Mouse (Mus musculus) Muller cell, postnatal 12 days (primary cell): ENCODE measurements at regions not wholly inside any gene's neighbourhood (a gene's known extent, or its start where the extent isn't known, plus 50 kb on each side); places are given as distances from the start of the nearest gene placed in this dataset.

Source experiments
- DNase-seq: peaks from one replicate; pipeline ENCODE4 v3.0.0-alpha.2; 2015; ENCODE audit errors: inconsistent ontology term

- no peak for DNase-seq
Observed at GRCm38 (mm10) chr1:19290098-19290497, 81.4 kb downstream of the Tfap2b start.

DNA sequence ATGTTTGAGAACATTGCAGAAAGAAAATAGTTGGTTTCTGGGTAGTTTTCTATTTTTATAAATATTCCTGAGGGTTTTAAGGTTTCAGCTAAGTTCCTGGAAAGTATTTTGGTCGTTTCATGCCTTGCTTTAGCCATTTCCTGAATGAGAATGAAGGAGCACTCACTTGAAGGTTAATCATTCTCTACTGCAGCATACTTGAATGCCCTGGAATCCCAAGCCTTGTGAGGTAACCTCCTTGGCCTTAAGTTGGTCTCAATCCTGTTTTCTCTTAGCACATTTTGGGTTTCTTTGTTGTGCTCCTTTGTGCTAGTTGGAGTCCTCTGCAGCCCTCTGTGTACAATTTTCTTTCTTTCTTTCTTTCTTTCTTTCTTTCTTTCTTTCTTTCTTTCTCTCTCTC lies 112.9 kb downstream of the Tfap2b start:
- DNase-seq = no peak

DNA sequence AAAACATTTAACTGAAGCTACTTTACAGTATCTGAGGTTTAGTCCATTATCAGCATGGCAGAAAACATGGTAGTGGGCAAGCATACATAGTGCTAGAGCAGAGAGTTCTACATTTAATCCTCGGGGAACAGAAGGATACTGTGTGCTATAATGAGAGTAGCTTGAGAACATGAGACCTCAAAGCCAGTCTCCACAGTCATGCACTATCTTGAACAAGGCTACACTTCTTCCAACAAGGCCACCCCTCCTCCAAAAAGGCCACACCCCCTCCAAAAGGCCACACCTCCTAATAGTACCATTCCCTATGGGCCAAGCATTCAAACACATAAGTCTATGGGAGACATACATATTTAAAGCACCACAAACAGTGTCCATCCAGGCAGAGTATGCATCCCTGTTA lies 127.3 kb downstream of the Tfap2b start:
- no peak for DNase-seq

DNA sequence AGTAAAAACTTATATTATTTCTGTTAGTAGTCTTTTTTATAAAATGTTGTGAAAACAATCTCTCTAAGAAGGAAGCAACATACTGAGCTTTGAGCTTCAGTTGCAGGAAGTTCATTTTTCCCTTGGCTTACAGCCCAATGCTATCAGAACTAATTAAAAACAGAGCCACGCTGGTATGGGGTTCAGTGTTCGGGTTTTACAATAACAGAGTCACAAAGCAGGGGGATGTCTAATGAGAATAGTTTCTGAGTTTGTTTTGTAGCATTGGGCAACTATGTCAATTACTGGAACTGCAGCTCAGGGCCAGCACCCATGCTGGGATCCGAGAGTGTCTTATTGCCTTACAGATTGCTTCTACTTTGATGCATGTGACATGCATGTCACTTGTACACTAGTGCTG lies 128.5 kb downstream of the Tfap2b start:
- peak; percentile 61 for DNase-seq

GRCm38 (mm10) chr1:19344445-19344844 lies 135.7 kb downstream of the Tfap2b start:
- no peak for DNase-seq

- peak; percentile 11 for DNase-seq
Observed at GRCm38 (mm10) chr1:19350495-19350894, 141.8 kb downstream of the Tfap2b start.

DNA sequence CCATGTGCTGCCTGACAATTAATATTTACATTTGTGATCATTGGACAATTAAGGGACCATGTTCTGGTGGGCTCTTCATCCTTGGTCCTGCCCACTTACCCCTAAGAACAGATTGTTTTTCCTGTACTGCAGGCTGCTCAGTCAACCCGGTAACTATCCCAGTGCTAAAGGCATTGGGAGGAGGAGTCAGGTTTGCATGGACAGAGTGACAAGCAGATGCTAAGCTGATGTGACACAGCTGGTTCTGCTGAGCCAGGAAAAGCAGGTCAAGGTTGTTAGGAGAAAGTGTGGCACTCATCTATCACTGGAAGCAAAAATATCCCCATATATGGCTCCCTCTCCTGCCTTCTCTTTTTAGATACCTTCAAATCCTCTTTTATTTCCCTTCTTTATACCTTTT lies 176.1 kb downstream of the Tfap2b start:
- DNase-seq = no peak

- DNase-seq = peak; percentile 66
Observed at GRCm38 (mm10) chr1:19388864-19389505, 180.3 kb downstream of the Tfap2b start.

- DNase-seq = no peak
Observed at GRCm38 (mm10) chr1:19407556-19407955, 198.8 kb downstream of the Tfap2b start.

GRCm38 (mm10) chr1:19412345-19412744 lies 203.6 kb downstream of the Tfap2b start:
- peak; percentile 24 for DNase-seq

GRCm38 (mm10) chr1:19421116-19421515 lies 212.4 kb downstream of the Tfap2b start:
- DNase-seq = no peak

DNA sequence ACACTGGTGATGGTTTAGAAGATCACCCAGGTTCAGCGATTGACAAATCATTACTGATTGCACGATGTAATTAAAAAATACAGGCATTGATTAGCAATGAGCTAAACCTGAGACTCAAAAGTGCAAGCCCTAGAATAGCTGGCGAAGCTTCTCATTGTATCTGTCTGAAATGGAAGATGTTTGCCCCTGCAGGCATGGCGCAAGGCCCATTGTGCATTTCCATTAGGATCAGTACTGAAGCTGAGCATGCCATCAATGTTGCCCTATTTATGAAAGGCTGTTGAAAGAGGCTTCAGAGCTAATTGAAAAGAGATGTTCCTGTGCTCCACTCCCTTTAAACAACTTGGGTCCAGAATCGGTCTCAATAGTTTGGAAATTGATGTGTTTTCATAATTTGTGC lies 242.1 kb downstream of the Tfap2b start:
- peak; percentile 45 for DNase-seq

DNA sequence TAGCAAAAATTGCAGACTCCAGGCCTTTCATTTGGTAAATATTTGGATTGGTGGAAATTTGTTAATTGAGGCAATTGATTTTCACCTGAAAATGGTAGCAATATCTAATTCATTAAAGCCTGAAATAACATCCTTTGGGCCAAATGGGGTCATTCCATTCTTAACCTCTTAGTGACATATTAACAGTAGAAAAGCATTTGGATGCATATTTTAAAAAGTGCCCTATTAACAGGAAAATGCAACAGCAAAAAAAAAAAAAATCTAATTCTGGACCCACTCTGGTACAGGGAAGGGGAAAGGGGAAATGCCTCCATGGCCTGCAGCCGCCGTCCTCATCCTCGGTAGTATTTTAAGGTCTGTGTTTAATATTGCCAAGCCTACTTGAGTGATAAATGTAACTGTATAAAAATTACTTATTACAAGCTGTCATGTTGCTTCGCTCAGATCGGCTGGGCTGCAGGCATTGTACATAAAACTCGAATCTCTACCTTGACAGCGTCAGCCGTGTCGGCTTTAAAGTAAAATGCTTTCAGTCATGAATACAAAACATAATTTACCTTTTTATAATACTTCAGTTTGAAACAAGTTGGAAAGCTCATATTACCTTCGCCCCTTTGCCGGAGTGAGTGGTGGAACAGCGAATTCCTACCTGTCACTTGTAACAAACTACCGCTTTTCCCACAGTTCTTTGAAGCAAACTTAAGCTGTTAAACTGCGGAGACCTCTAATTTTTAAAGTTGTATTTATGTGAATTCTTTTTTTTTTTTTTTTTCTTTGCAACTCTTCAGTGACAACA lies 250.1 kb downstream of the Tfap2b start:
- DNase-seq = no peak

GRCm38 (mm10) chr1:19459876-19460275 lies 251.2 kb downstream of the Tfap2b start:
- DNase-seq = peak; percentile 73

- no peak for DNase-seq
Observed at GRCm38 (mm10) chr1:19473561-19473960, 264.8 kb downstream of the Tfap2b start.
